Mouse (Mus musculus) bone marrow macrophage, adult 2 months (primary cell): Measurements from ENCODE around the gene Slc26a10.

ENCODE experiments used
- CTCF ChIP-seq: IDR thresholded peaks from 2 replicates; pipeline ENCODE4 v1.5.1; 2012; ENCODE audit warnings: low read depth, mild to moderate bottlenecking, low read length, moderate library complexity
- POLR2A ChIP-seq: IDR thresholded peaks from 2 replicates; pipeline ENCODE4 v1.6.1; 2012; ENCODE audit warnings: mild to moderate bottlenecking, low read depth, low read length, borderline replicate concordance

DNA sequence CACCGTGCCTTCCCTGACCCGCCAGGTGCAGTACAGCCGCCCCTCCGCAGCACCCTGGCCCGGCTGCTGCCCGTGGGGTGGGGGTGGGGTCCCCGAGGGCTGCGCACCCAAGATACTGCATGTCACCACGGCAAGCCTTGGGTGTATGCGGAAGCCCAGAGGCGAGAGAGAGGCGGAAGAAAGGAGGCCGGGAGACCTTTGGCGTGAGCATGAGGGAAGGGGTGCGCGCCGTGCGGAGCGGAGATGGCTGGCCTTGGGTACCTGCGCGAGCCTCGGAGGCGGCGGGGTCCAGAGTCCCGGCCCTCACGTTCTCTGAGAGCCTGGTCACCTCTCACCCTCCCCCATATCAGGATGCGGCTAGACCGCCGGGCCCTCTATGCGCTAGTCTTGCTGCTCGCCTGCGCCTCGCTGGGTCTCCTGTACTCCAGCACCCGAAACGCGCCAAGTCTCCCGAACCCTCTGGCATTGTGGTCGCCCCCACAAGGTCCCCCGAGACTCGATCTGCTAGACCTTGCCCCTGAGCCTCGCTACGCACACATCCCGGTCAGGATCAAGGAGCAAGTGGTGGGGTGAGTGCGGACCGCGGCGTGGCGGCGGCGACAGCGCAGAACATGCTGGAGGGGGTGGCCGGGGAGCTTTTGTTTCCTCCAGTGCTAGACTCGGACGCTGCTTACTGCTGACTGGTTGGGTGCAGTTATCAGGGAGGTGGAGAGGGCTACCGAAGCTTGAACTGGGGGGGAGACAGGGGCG, 14.6 kb downstream of the Slc26a10 start:
- TF ChIP-seq CTCF (no peak), POLR2A (no peak)
